Mouse (Mus musculus): ENCODE data around the gene Slc2a4.
"Not testable (repeated sequence)": the region's sequence is repeated elsewhere in the genome, so short reads cannot be mapped to it uniquely, and the experiment has no call there.

The Slc2a4 gene

GRCm38 (mm10) chr11:69970775-69971174, 22.8 kb upstream of the Slc2a4 start:
- in situ Hi-C loops (cut with MboI, MseI), result no loop called here

DNA sequence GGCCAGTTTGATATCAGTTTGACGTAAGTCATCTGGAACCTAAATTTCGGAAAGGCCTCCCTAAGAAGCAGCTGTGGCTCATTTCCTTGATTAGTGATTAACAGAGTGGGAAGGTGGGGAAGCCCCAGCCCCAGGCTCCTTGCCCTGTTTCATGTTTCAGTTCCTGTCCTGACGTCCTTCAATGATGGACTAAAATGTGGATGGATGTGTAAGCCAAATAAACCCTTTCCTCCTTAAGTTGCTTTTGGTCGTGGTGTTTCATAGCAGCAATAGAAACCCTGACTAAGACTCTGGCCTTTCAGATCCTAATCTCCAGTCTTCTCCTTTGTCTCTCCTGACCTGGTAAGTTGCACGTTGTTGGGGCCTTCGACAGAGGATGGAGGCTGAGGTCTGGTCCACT, 22.2 kb upstream of the Slc2a4 start:
- in situ Hi-C loops (cut with MboI, MseI), result no loop called here

DNA sequence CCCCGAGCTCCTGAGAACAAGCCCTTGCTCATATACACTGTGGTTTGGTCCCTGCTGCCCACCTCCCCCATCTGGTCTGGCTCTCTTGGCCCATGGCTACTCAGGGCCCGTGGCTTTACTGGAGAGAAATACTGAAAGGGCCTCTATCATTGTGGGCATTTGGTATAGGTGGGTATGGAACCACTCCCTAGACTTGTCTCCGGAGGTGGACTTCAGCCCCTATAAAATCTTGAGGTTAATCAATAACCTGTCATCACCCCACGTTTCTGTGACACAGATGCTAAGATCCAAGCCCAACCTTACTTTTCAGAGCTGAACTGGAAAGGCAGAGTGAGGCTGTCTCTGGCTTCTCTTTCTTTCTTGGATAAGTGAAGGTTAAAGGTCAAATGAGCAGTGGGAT, 20.8 kb upstream of the Slc2a4 start:
- in situ Hi-C loops (cut with MboI, MseI), result loop anchor here (5.0 kb wide), 1 partner anchor 36 kb away; no protein-coding TSS in a partner anchor

DNA sequence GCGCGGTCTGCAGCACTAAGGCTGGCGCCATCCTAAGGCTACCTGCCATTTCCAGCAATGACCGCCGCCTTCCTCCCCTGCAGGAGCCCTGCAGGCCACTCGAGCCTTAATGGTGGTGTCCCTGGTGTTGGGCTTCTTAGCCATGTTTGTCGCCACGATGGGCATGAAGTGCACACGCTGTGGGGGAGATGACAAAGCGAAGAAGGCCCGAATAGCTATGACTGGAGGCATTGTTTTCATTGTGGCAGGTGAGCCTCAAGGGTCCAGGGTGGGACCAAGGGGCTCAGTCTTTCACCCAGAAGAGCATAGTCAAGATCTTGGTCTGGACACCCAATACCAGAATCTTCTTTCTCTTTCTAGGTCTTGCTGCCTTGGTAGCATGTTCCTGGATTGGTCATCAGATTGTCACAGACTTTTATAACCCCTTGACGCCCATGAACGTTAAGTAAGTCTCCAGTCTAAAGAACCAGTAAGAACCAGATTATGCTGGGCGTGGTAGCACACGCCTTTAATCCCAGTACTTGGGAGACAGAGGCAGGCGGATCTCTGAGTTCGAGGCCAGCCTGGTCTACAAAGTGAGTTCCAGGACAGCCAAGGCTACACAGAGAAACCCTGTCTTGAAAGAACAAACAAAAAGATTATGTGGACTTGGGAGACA, 19.0 kb upstream of the Slc2a4 start:
- in situ Hi-C loops (cut with MboI, MseI), result loop anchor here (5.0 kb wide), 1 partner anchor 35 kb away; no protein-coding TSS in a partner anchor

- in situ Hi-C loops (cut with MboI, MseI), result loop anchor here (5.0 kb wide), 1 partner anchor 34 kb away; no protein-coding TSS in a partner anchor
These were observed 18.2 kb upstream of the Slc2a4 start for GRCm38 (mm10) chr11:69966006-69966859.

GRCm38 (mm10) chr11:69965271-69966005, 17.4 kb upstream of the Slc2a4 start:
- in situ Hi-C loops (cut with MboI, MseI), result loop anchor here (5.0 kb wide), 1 partner anchor 33 kb away; no protein-coding TSS in a partner anchor

GRCm38 (mm10) chr11:69964650-69965270, 16.8 kb upstream of the Slc2a4 start, which contains the start of gene Cldn7:
Gene Cldn7, plus strand, starts transcription at chr11:69964779.
- in situ Hi-C loops (cut with MboI, MseI), result loop anchor here (5.0 kb wide), 1 partner anchor 32 kb away; no protein-coding TSS in a partner anchor

- in situ Hi-C loops (cut with MboI, MseI), result no loop called here
These were observed 13.9 kb upstream of the Slc2a4 start for GRCm38 (mm10) chr11:69961841-69962240.

- in situ Hi-C loops (cut with MboI, MseI), result no loop called here
These were observed 12.6 kb upstream of the Slc2a4 start for GRCm38 (mm10) chr11:69960616-69961015.

- in situ Hi-C loops (cut with MboI, MseI), result no loop called here
These were observed 8.2 kb upstream of the Slc2a4 start for GRCm38 (mm10) chr11:69956218-69956617.

DNA sequence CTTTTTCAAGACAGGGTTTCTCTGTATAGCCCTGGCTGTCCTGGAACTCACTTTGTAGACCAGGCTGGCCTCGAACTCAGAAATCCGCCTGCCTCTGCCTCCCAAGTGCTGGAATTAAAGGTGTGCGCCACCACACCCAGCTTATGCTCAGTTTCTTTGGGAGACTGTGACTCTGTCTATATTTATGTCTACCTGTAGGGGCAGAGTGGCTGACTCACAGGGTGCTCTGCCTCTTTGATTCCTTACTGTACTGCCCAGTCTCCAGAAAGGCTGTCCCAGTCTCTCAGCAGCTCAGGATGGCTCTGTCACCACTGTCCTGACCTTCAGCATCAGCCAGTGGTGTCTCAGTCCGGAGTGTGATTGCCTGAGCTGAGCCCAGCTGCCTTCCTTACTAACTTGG, 7.6 kb upstream of the Slc2a4 start:
- in situ Hi-C loops (cut with MboI, MseI), result not testable (repeated sequence)

GRCm38 (mm10) chr11:69953267-69953915, 5.4 kb upstream of the Slc2a4 start:
- in situ Hi-C loops (cut with MboI, MseI), result no loop called here

- in situ Hi-C loops (cut with MboI, MseI), result no loop called here
These were observed 4.3 kb upstream of the Slc2a4 start for GRCm38 (mm10) chr11:69952274-69952673.

GRCm38 (mm10) chr11:69950807-69951459, 2.9 kb upstream of the Slc2a4 start:
- in situ Hi-C loops (cut with MboI, MseI), result no loop called here

DNA sequence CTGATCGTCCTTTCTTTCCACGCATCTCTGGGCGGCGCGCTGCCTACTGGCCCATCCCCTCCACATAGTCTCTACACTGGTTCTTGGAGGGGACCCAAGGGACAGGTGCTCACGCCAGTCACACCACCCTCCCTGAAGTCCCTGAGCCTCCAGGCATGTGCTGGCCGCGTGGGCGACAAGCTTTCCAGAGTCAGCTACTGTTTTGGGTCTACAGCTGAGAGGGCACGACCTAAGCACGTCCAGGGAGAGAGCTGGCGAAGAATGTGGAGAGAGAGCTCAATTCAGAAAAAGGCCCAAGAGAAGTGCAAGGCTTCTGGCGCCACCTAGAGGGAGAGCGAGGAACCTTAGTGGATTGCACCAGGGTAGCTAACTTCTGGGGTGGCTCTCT, 769 bp upstream of the Slc2a4 start:
- in situ Hi-C loops (cut with MboI, MseI), result no loop called here

- in situ Hi-C loops (cut with MboI, MseI), result no loop called here
These were observed 487 bp downstream of the Slc2a4 start for GRCm38 (mm10) chr11:69947337-69948065.

DNA sequence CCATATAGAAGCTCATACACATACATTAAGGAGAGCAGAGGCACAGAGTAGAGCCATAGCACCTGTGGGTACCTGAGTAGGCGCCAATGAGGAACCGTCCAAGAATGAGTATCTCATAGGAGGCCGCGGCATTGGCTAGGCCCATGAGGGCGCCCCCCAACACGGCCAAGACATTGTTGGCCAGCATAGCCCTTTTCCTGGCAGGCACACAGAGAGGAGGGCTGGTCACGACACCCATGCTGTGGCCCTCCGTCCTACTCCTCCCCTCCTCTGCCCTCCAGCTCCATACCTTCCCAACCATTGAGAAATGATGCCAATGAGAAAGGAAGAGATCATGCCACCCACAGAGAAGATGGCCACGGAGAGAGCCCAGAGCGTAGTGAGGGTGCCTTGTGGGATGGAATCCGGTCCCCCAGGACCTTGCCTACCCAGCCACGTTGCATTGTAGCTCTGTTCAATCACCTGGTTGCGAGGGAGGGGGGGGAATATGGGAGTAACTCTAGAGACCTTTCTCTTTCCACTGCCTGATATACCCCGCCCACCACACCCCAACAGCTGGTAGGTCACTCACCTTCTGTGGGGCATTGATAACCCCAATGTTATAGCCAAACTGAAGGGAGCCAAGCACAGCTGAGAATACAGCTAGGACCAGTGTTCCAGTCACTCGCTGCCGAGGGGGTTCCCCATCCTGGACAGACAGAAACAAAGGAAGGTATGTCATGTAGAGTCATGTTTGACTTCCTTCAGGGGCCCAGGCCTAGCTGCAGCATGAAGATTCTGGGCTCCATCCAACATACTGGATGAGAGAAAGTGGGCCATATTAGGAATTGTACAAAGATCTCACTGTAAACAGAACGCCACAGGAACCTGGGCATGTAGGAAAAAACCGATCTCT, 1.7 kb downstream of the Slc2a4 start:
- in situ Hi-C loops (cut with MboI, MseI), result no loop called here

GRCm38 (mm10) chr11:69945216-69945615, 2.8 kb downstream of the Slc2a4 start:
- in situ Hi-C loops (cut with MboI, MseI), result no loop called here

DNA sequence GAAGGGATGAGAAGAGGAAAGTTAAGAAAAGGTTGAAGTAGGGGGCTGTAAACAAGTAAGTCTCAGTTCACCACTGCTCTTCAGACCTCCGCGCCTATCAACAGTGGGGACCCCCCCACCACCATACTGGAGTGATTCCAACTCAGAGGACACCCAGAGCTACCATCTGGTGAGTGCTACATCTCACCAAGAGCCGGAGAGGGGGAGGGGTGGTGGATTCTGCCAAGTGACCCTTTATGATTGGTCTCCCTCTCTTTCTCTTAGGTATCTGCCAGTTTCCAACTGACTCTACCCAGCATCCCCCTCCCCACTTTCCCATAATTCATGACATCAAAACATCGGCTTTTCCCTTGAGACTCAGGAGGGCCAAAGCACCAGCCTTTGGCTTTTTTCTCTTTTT, 7.0 kb downstream of the Slc2a4 start:
- in situ Hi-C loops (cut with MboI, MseI), result no loop called here
